Mouse (Mus musculus) lung, postnatal 4 days (tissue): ENCODE data around the gene Fos.
A peak's percentile ranks its signal among the peaks of the same experiment; 100 is the strongest.

Experiments
- DNase-seq, 2 experiments: peaks; one replicate each; pipeline ENCODE4 v3.0.0; 2021

Gene Fos

DNA sequence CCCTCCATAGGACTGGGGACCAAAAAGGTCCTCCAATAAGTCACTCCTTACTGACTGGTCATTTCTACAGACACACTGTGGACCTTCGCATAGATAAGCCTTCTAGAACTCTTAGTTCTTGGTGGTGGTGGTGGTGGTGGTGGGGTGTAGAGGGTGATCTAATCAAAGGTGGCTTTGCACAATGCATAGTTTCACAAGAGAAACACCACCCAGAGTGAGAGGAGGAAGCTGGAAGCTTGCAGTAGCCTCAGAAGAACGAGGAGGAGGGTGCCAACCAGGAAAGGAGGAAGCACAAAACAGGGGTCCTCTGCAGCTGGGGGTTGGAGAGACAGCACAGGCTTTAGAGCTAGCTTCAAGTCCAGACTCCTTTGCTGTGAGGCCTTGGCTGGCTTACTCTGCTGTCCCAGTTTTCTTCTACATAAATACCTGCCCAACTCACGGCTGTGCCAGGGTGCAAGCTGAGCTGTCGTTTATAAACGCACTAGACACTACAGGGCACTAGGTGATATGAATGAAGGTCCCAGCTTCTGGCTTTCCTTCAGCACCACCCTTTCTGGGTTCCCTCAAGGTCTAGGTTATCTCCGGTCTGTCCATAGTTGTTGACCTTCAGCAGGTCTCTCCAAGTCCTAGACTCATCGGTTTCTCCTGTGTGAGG, 15.7 kb downstream of the Fos start:
- peak in 1 of 2 experiments; percentile 37 for DNase-seq

- DNase-seq: no peak
These were observed 16.6 kb downstream of the Fos start for GRCm38 (mm10) chr12:85490096-85490820.

DNA sequence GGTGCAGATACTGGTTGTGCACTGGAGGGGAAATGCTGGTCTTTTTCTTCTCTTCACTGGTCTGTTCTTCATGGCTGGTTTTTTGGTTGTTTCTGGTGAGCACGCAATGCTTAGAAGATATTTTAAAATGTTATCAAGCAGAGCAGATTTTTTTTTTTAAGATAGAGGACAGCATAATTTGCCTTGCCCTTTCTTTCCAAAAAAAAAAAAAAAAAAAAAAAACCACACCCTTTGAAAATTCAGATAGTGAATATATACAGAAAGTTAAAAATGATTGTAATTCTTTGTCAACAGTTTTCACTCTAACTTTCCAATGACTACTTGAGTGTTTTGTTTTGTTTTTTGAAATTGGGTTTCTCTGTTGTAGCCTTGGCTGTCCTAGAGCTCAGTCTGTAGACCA, 17.3 kb downstream of the Fos start:
- no peak for DNase-seq

DNA sequence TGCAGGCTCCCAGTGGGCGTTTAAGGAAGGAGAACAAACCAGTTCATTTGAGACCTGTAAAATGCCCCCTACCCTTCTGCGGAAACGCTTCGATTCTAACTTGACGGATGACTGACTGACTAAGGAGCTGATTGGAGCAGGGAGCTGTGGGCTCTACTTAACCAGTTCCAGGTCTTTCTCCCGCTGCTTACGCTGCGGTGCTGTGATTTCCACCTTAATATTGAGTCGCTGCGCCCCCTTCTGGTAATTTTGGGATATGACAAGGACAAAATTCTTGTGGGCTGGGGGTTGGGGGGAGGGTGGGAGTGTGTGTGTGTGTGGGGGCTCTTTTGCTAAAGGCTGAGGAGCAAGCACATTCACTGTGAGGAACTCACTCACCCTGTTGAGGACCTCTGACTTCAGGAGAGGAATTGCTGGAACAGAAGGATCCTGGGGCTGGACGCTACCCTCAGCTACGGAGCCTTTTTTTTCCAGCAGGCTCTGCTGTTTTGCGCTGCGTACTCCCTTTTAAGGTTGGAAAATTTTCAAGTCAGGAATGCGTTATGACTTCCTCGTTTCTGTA, 18.5 kb downstream of the Fos start:
- DNase-seq: peak in 1 of 2 experiments; percentile 80

GRCm38 (mm10) chr12:85496336-85496735, 22.6 kb downstream of the Fos start:
- DNase-seq: no peak

GRCm38 (mm10) chr12:85496755-85497154, 23.1 kb downstream of the Fos start:
- DNase-seq: peak in 1 of 2 experiments; percentile 80

DNA sequence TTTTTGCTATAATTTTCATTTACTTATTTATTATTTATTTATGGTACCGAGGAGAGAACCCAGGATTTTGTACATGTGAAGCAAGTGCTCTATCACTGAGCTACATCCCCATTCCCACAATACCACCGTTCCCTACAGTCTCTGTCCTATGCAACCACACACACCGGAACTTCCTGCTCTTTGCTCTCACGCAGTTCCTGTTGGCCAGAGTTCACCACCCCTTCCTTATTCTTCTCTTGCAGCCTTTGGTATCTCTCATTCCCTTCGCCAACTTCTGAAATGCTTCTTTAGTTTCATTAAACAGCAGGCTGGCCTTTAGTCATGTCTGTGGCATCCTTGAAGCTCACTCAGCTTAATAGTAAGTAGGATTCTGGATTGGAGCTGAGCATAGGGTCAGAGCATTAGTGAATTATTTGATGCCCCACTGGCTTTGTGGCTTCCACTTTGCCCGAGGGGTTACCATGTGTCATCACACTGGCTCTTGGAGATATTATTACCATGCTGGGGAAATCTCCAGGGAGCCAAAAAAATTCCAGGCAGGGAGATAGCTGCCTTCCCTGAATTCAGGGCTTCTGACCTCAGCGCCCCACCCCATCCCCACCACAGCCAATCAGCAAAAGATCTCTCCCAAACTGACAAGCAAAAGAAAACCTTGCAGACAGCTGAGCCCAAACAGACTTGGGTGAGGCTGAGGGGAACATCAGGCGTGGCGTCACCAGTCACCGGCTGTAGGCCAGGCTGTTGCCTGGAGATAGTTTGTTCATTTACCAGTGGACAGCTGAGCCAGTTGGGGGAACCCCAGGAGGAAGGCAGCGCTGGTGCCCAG, 23.8 kb downstream of the Fos start:
- peak; percentile 42 to 70 for DNase-seq

DNA sequence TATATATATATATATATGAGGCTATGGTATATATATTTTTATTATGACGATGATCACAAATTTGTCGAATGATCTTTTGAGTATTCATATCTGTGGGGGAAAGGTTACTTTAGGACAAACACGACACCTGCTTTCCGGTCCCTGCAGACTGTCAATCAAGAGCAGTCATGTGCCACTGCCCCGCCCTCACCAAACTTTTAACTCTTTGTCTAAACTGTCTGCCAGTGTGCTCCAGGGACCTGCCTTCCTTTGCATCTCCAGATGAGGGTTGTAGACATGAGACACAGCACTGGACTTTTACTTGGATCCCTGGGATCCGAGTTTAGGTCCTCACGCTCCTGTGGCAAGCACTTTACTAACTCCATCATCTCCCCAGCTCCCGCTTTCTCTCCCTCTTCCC, 25.3 kb downstream of the Fos start:
- DNase-seq: no peak

GRCm38 (mm10) chr12:85502682-85503081, 29.0 kb downstream of the Fos start:
- no peak for DNase-seq

- DNase-seq: peak in 1 of 2 experiments; percentile 60
These were observed 34.5 kb downstream of the Fos start for GRCm38 (mm10) chr12:85508235-85508634.

DNA sequence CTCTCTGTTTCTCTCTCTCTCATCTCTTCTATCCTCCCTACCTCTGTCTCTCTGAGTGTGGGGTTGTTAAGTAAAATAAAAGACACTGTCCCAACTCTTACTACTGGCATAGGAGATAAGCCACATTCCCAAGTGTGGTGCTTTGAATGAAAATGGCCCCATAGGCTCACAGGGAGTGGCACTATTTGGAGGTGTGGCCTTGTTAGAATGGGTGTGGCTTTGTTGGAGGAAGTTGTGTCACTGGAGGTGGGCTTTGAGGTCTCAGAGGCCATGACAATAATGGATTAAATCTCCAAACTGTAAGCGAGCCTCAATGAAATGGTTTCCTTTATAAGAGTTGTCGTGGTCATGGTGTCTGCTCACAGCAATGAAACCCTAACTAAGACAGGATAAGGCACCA, 36.3 kb downstream of the Fos start:
- no peak for DNase-seq

DNA sequence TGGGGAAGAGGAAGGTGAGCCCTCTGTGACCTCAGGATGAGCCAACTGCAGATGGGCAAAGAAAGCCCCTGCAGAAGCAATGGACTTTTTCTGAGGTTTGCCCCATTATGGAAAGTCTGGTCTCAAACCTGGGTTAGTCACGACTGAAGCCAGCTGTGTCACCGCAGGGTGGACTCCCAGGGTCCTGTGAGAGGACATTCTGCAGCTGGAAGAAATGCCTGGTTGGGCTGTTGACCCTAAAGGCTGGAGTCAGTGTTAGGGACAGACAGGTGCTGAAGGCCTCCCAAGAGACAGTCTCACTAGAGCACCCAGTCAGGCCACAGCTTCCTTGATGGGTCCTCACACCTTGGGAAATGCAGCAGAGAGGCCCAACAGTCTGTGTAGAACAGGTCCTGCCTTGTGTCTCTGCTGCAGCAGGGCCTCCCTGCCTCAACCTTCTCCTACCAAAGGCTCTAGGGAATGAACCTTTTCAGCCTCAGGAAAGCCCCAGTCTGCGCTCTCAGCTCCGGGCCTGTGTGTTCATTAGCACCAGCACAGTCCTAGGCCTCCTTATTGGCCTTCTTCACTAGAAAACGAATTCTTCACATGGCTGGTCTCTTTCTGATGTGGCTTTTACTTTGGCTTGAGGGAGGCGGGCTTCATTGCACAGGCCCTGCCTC, 40.2 kb downstream of the Fos start:
- DNase-seq: no peak

GRCm38 (mm10) chr12:85514958-85515357, 41.3 kb downstream of the Fos start:
- no peak for DNase-seq

- DNase-seq: no peak
These were observed 42.2 kb downstream of the Fos start for GRCm38 (mm10) chr12:85515865-85516264.

DNA sequence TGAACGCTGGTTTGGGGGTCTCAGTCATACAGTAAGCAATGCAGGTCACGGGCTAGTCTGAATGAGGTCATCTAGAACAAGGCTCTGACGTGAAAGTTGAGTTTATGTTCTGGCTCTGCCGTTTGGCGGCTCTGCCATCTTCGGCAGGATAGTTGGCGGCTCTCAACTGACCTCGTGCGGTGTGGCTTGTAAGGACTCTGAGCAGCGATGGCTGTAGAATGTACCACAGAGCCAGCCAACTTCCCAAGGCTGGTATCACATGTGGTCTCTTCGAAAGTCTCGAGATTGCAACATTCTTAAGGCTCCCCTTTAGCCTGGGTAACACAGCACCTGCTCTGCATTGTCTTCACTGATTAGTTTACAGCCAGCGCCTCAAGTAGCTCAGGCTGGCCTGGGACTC, 43.6 kb downstream of the Fos start:
- DNase-seq: no peak

GRCm38 (mm10) chr12:85518009-85518408, 44.3 kb downstream of the Fos start:
- no peak for DNase-seq

DNA sequence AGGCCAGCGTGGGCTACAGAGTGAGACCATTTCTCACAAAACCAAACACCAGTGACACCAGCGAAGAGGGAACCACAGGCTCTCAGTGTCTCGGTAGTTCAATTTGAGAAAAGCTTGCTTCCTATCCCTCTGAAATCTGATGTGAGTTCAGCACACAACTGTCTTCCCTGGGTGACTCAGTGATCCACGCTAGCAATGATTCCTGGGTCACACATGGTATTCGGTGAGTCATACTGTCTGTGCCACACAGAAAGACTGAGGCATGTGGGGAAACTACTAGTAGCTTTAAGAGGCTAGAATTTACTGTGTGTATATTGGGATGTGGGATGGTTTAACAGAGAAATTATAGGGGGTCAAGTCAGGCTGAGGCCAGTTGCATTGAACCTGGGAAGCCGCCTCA, 45.9 kb downstream of the Fos start:
- no peak for DNase-seq

DNA sequence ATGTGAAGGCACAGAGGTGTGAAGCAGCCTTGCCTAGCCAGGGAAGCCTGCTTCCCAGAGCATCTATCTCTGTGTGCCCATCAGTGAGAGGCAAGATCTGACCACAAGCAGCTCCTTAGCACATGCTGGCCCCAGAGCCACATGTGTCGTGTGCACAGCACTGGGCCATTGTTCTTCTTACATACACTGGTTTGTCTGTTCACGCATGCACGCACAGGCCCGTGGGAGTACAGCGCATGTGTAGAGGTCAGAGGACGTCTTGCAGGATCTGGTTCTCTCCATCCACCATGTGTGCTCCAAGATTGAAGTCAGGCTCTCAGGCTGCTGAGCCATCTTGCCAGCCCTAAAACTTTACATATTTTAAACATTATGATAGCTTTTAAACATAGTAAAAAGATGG, 47.4 kb downstream of the Fos start:
- no peak for DNase-seq

- DNase-seq: no peak
These were observed 48.0 kb downstream of the Fos start for GRCm38 (mm10) chr12:85521673-85522072.

- peak in 1 of 2 experiments; percentile 44 for DNase-seq
These were observed 49.1 kb downstream of the Fos start for GRCm38 (mm10) chr12:85522631-85523388.

GRCm38 (mm10) chr12:85523421-85524192, 49.9 kb downstream of the Fos start:
- no peak for DNase-seq
